Mouse (Mus musculus): ENCODE measurements at regions not wholly inside any gene's neighbourhood (a gene's known extent, or its start where the extent isn't known, plus 50 kb on each side); places are given as distances from the start of the nearest gene placed in this dataset.
A peak's percentile ranks its signal among the peaks of the same experiment; 100 is the strongest.

- DNase-seq (ENCODE audit: low spot score) = no peak
These were observed 53.1 kb upstream of the Galnt7 start for GRCm38 (mm10) chr8:57705957-57706356.

- DNase-seq (ENCODE audit: low spot score) = no peak
These were observed 51.3 kb upstream of the Galnt7 start for GRCm38 (mm10) chr8:57704161-57704560.

DNA sequence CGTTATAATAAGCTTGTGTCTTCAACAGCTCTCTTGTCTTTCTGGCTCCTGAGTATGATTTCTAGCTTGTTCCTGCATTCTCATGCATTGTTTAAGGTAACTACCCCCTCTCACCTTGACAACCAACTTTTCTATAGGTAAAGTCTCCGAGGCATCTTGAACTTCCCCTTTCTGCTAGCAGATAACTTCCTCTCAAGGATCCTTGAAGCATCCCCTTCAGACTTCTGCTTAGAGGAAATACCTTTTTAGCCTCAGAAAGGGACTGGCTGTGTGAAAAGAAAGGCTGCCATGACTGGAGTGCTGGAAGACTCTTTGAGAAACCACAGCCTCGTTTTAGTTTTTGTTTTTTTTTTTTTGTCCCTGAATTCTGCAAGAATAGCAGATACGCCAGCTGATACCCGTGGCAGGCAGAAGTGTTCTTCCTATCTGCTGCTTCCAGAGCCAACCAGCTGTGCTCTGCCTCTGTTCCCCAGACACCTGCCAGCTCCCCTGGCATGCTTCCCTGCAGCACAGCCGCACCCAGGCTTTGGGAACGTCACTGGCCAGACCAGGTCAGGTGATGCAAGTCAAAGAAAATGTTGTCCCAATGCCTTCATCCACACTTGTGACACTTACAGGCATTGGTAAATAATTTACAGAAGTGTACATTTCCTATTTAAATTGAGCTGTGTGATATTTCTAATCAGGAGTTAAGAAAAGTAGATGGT, 49.7 kb upstream of the Galnt7 start:
- peak; percentile 70 for DNase-seq (ENCODE audit: low spot score)
